Mouse (Mus musculus) right cerebral cortex, postnatal 4 days (tissue): Measurements from ENCODE around the gene Krt2.

Experiments
- DNase-seq: peaks from one replicate; pipeline ENCODE4 v3.0.0-alpha.2; 2022

Gene Krt2

GRCm38 (mm10) chr15:101772080-101772710 is 45.8 kb downstream of the Krt2 start:
- peak; percentile 35 for DNase-seq

- no peak for DNase-seq
Measured at GRCm38 (mm10) chr15:101770226-101770625, 47.7 kb downstream of the Krt2 start.
